Mouse (Mus musculus) spleen, embryonic (tissue): Measurements from ENCODE around the gene Gm10338.
"Not testable (repeated sequence)": the region's sequence is repeated elsewhere in the genome, so short reads cannot be mapped to it uniquely, and the experiment has no call there.

ENCODE experiments used
- CTCF ChIA-PET: fragments of 350-600 bp; sonication (Branson Sonifier 250); formaldehyde crosslinking; loops from one replicate; lab custom pipeline; 2022; lab: Charles Lee

Gm10338 gene

GRCm38 (mm10) chr14:7595492-7595891, at the start of gene Gm10338:
Gm10338 (minus strand) TSS chr14:7595592.
- CTCF ChIA-PET: not testable (repeated sequence)

GRCm38 (mm10) chr14:7643872-7644271, 48.5 kb upstream of the Gm10338 start, which contains the start of gene Gm10128:
Gm10128 (minus strand) TSS chr14:7643972.
- CTCF ChIA-PET: not testable (repeated sequence)

GRCm38 (mm10) chr14:7568382-7568781, 27.0 kb downstream of the Gm10338 start, which contains the start of gene Gm3558:
Gm3558 (minus strand) TSS chr14:7568566.
- CTCF ChIA-PET: not testable (repeated sequence)

DNA sequence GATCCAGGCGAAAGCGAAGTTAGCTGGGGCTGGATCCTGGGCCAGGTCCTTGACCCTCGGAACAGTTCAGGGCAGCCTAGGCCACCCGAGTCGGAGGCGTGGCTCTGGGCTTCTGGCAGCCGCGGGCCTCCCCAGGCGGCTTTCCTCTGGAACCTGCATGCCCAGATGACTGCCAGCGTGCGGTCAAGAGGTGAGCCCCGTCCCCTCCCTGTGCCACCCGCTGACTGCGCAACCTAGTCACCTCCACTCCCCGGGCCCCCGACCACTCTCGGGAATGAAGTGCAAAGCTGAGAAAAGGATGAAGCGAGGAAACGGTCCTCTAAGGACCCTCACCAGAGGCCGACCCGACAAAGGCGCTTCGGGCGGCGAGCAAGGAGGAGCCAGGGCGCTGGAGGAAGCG, 27.5 kb downstream of the Gm10338 start:
- CTCF ChIA-PET: not testable (repeated sequence)

- CTCF ChIA-PET: not testable (repeated sequence)
Measured at GRCm38 (mm10) chr14:7567266-7567665, 28.1 kb downstream of the Gm10338 start.
